Mouse (Mus musculus) lung, embryonic 15.5 days (tissue): ENCODE results near the gene Gstm1. TPM values are rescaled to one million over a fixed set of nuclear protein-coding genes. Genes with fewer than 3 reads are reported as not detected.
"Not testable (repeated sequence)": the region's sequence is repeated elsewhere in the genome, so short reads cannot be mapped to it uniquely, and the experiment has no call there.

ENCODE experiments used
- ATAC-seq: fragments of 200-750 bp; cut with Nextera tagmentation; 2 replicates; pipeline ENCODE4 v1.8.0; 2017; ENCODE audit warnings: moderate number of reproducible peaks, borderline replicate concordance; ENCODE audit not compliant: low FRiP score, low TSS enrichment; ENCODE audit errors: extremely low read depth
- H3K27ac ChIP-seq: fragments of 300-500 bp; sonication (generic); 2 replicates; pipeline ENCODE4 v1.5.1; 2015; ENCODE audit warnings: moderate library complexity, mild to moderate bottlenecking, inconsistent platforms
- H3K27me3 ChIP-seq: fragments of 300-500 bp; sonication (generic); 2 replicates; pipeline ENCODE4 v1.6.1; 2015; ENCODE audit warnings: inconsistent platforms
- H3K36me3 ChIP-seq: fragments of 300-500 bp; sonication (generic); 2 replicates; pipeline ENCODE4 v1.6.1; 2015; ENCODE audit warnings: inconsistent platforms
- H3K4me1 ChIP-seq: fragments of 300-500 bp; sonication (generic); 2 replicates; pipeline ENCODE4 v1.6.1; 2015; ENCODE audit warnings: inconsistent platforms
- H3K4me2 ChIP-seq: fragments of 300-500 bp; sonication (generic); 2 replicates; pipeline ENCODE4 v1.6.1; 2015; ENCODE audit warnings: inconsistent platforms, mild to moderate bottlenecking, moderate library complexity
- H3K4me3 ChIP-seq: fragments of 300-500 bp; sonication (generic); 2 replicates; pipeline ENCODE4 v1.5.1; 2015; ENCODE audit warnings: mild to moderate bottlenecking, inconsistent platforms
- H3K9ac ChIP-seq: fragments of 300-500 bp; sonication (generic); 2 replicates; pipeline ENCODE4 v1.6.1; 2015; ENCODE audit warnings: inconsistent platforms
- H3K9me3 ChIP-seq: fragments of 300-500 bp; sonication (generic); 2 replicates; pipeline ENCODE4 v1.6.1; 2016; ENCODE audit warnings: inconsistent platforms
- WGBS: fragments of 180-500 bp; shearing (Covaris S2); methylation state at CpG from one replicate; pipeline ENCODE4 v1.1.7; 2015; 5-methylcytosine and 5-hydroxymethylcytosine counted together
- polyA plus RNA-seq: library from polyadenylated mRNA; unstranded; fragments of >200 nt; fragmentation: Nextera tagmentation; extraction: Ambion mirVana; gene quantifications from 2 replicates; pipeline ENCODE4 v1.2.1, GENCODE M21; 2015

Gene Gstm1
- polyA plus RNA-seq, 1 experiment from 2014 or later = 66.4 TPM

DNA sequence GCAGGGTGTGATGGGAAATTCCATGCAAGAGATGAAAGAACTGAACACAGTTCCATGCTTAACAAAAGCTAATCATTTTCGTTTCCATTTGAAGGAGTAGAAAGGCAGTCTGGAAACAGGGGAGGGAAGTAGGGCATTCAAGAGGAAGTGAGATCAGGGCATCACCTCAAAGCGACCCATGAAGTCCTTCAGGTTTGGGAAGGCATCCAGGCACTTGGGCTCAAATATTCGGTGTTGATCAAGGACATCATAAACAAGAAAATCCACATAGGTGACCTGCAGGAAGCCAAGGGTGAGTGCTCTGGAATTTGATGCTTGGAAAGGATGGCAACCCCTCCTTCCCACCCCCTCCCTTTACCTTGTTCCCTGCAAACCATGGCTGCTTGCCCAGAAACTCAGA is 34.0 kb downstream of the Gstm1 start:
- H3K9ac ChIP-seq = no peak overlapping the region
- H3K36me3 ChIP-seq = no peaks in the 10 kb centered on the region
- no peak for ATAC-seq
- peaks cover 16% of the 10 kb centered on the region for H3K4me1 ChIP-seq
- H3K9me3 ChIP-seq = no peaks in the 10 kb centered on the region
- H3K4me3 ChIP-seq = no peak overlapping the region
- no peak overlapping the region for H3K27ac ChIP-seq
- WGBS = 48% methylated on average over 3 of the region's 3 CpGs
- no peaks in the 10 kb centered on the region for H3K27me3 ChIP-seq
- H3K4me2 ChIP-seq = no peak overlapping the region

DNA sequence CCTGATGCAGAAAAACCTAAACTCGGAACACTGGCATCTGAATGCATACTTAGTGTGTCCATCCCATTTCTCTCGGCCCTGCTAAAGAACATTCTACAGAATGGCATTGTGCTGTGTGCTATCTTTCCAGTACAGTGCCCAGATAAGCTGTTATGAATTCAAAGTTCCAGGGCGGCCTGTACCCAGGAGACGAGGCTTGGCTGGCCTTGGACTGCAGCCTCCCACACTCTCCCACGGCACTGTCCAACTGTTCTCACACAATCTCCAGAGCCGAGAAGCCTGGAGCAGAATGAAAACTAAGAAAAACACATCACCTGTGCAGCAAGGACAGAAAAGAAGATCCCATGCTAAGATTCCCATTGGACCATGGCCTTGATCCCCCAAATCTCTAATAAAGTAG is 35.0 kb downstream of the Gstm1 start:
- no peak overlapping the region for H3K9ac ChIP-seq
- H3K4me2 ChIP-seq = no peak overlapping the region
- ATAC-seq = no peak
- H3K9me3 ChIP-seq = no peaks in the 10 kb centered on the region
- H3K27ac ChIP-seq = no peak overlapping the region
- H3K36me3 ChIP-seq = no peaks in the 10 kb centered on the region
- H3K4me3 ChIP-seq = no peak overlapping the region
- H3K4me1 ChIP-seq = peaks cover 16% of the 10 kb centered on the region
- H3K27me3 ChIP-seq = no peaks in the 10 kb centered on the region
- WGBS = 79% methylated on average over 6 of the region's 6 CpGs

DNA sequence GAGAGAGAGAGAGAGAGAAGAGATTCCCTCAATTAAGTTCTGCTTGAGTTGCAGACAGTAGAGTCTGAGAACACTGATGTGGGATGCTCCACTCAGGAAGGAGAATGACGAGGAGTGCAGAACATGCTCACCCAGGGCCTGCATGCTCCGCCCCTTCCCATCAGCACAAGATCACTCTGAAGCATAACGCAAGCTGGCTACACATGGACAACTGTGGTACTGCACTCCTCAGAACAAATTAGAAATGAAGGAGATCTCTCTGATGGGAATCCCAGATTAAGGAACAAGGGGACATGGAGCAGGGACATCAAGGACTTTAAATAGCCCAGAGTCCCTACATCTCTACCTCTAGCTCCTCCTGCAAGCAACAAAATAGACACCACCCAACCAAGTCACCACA is 36.5 kb downstream of the Gstm1 start:
- ATAC-seq = no peak
- 67% methylated on average over 3 of the region's 3 CpGs for WGBS
- no peaks in the 10 kb centered on the region for H3K36me3 ChIP-seq
- H3K4me3 ChIP-seq = no peak overlapping the region
- no peak overlapping the region for H3K9ac ChIP-seq
- peaks cover 11% of the 10 kb centered on the region for H3K4me1 ChIP-seq
- no peak overlapping the region for H3K27ac ChIP-seq
- no peak overlapping the region for H3K4me2 ChIP-seq
- no peaks in the 10 kb centered on the region for H3K9me3 ChIP-seq
- no peaks in the 10 kb centered on the region for H3K27me3 ChIP-seq

- H3K4me1 ChIP-seq = no peaks in the 10 kb centered on the region
- no peaks in the 10 kb centered on the region for H3K36me3 ChIP-seq
- ATAC-seq = no peak
- H3K9ac ChIP-seq = no peak overlapping the region
- no peak overlapping the region for H3K27ac ChIP-seq
- WGBS = 58% methylated on average over 3 of the region's 3 CpGs
- no peak overlapping the region for H3K4me2 ChIP-seq
- H3K9me3 ChIP-seq = no peaks in the 10 kb centered on the region
- H3K27me3 ChIP-seq = no peaks in the 10 kb centered on the region
- no peak overlapping the region for H3K4me3 ChIP-seq
These were observed 40.1 kb downstream of the Gstm1 start for GRCm38 (mm10) chr3:107977691-107978090.

GRCm38 (mm10) chr3:107974237-107974636 is 43.5 kb downstream of the Gstm1 start:
- Histone ChIP-seq H3K4me2 (no peak overlapping the region), H3K4me3 (no peak overlapping the region), H3K4me1 (no peaks in the 10 kb centered on the region), H3K27me3 (no peaks in the 10 kb centered on the region), H3K36me3 (no peaks in the 10 kb centered on the region), H3K9ac (no peak overlapping the region), H3K27ac (no peak overlapping the region), H3K9me3 (no peaks in the 10 kb centered on the region)
- 89% methylated on average over 1 of the region's 1 CpGs for WGBS
- ATAC-seq = no peak

GRCm38 (mm10) chr3:107972070-107972469 is 45.7 kb downstream of the Gstm1 start:
- Histone ChIP-seq H3K4me1 (no peaks in the 10 kb centered on the region), H3K9ac (no peak overlapping the region), H3K9me3 (no peaks in the 10 kb centered on the region), H3K4me3 (no peak overlapping the region), H3K4me2 (no peak overlapping the region), H3K36me3 (no peaks in the 10 kb centered on the region), H3K27ac (no peak overlapping the region), H3K27me3 (no peaks in the 10 kb centered on the region)
- 67% methylated on average over 3 of the region's 3 CpGs for WGBS
- no peak for ATAC-seq

DNA sequence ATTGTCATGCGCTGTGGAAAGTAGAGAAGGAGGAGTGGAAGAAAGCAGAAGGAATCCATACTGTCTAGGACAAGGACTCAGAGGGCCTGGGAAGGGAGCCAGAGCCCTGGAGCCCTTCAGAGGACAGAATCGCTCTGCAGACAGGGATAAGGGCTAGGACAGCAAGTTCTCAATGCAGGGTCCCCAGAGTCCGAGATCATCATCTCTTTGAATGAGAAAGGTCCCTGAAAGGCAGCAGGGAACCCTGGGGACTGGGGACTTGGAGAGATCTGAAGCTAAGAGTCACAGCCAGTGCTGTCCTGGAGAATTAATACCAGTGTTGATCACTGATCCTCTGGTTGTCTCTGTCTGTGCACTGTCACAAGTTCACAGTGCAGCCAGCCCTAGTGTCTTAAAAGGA is 46.7 kb downstream of the Gstm1 start:
- not testable (repeated sequence) for ATAC-seq, H3K4me1 ChIP-seq, H3K27ac ChIP-seq, H3K4me2 ChIP-seq, H3K27me3 ChIP-seq, H3K4me3 ChIP-seq, H3K9ac ChIP-seq, H3K36me3 ChIP-seq, H3K9me3 ChIP-seq
- WGBS = 55% methylated on average over 3 of the region's 3 CpGs

- 40% methylated on average over 13 of the region's 13 CpGs for WGBS
- Histone ChIP-seq H3K27ac (no peak within 1 kb of the TSS), H3K36me3 (no peaks in the 10 kb centered on the region), H3K4me3 (no peak within 1 kb of the TSS), H3K4me2 (no peak within 1 kb of the TSS), H3K9me3 (no peaks in the 10 kb centered on the region), H3K27me3 (no peaks in the 10 kb centered on the region), H3K4me1 (peaks cover 5% of the 10 kb centered on the region; the same call in 1 of the 2 replicates), H3K9ac (no peak within 1 kb of the TSS)
- ATAC-seq = 0 out of 2 replicates have a peak, but pooled peaks have one; percentile 27
These were observed 48.9 kb downstream of the Gstm1 start, which contains the start of gene Gstm3 for GRCm38 (mm10) chr3:107968724-107969395. Gene Gstm3 (minus strand): TSS chr3:107969283.

- WGBS = 88% methylated on average over 5 of the region's 5 CpGs
- Histone ChIP-seq H3K9me3 (no peaks in the 10 kb centered on the region), H3K36me3 (no peaks in the 10 kb centered on the region), H3K4me1 (peaks cover 5% of the 10 kb centered on the region; the same call in 1 of the 2 replicates), H3K4me2 (no peak overlapping the region), H3K9ac (no peak overlapping the region), H3K27ac (no peak overlapping the region), H3K27me3 (no peaks in the 10 kb centered on the region), H3K4me3 (no peak overlapping the region)
- no peak for ATAC-seq
These were observed 51.1 kb downstream of the Gstm1 start for GRCm38 (mm10) chr3:107966631-107967030.

GRCm38 (mm10) chr3:107965592-107965991 is 52.2 kb downstream of the Gstm1 start:
- H3K4me3 ChIP-seq = no peak overlapping the region
- peaks cover 5% of the 10 kb centered on the region; the same call in 1 of the 2 replicates for H3K4me1 ChIP-seq
- H3K9ac ChIP-seq = no peak overlapping the region
- no peak overlapping the region for H3K27ac ChIP-seq
- 56% methylated on average over 1 of the region's 1 CpGs for WGBS
- no peak for ATAC-seq
- H3K9me3 ChIP-seq = no peaks in the 10 kb centered on the region
- no peaks in the 10 kb centered on the region for H3K36me3 ChIP-seq
- H3K4me2 ChIP-seq = no peak overlapping the region
- H3K27me3 ChIP-seq = no peaks in the 10 kb centered on the region

- no peak overlapping the region for H3K9ac ChIP-seq
- H3K4me2 ChIP-seq = no peak overlapping the region
- no peaks in the 10 kb centered on the region for H3K36me3 ChIP-seq
- ATAC-seq = no peak
- H3K9me3 ChIP-seq = no peaks in the 10 kb centered on the region
- no peak overlapping the region for H3K4me3 ChIP-seq
- no peaks in the 10 kb centered on the region for H3K27me3 ChIP-seq
- H3K4me1 ChIP-seq = peaks cover 5% of the 10 kb centered on the region; the same call in 1 of the 2 replicates
- no peak overlapping the region for H3K27ac ChIP-seq
- WGBS = 48% methylated on average over 5 of the region's 5 CpGs
These were observed 53.0 kb downstream of the Gstm1 start for GRCm38 (mm10) chr3:107964656-107965308.

- peaks cover 5% of the 10 kb centered on the region; the same call in 1 of the 2 replicates for H3K4me1 ChIP-seq
- H3K4me2 ChIP-seq = no peak overlapping the region
- H3K4me3 ChIP-seq = no peak overlapping the region
- H3K27ac ChIP-seq = no peak overlapping the region
- H3K27me3 ChIP-seq = no peaks in the 10 kb centered on the region
- H3K36me3 ChIP-seq = no peaks in the 10 kb centered on the region
- H3K9me3 ChIP-seq = no peaks in the 10 kb centered on the region
- 80% methylated on average over 4 of the region's 4 CpGs for WGBS
- no peak overlapping the region for H3K9ac ChIP-seq
- ATAC-seq = no peak
These were observed 53.7 kb downstream of the Gstm1 start for GRCm38 (mm10) chr3:107964026-107964425.
